Mouse (Mus musculus): ENCODE data around the gene Dbndd1. TPM values are rescaled to one million over a fixed set of nuclear protein-coding genes. Genes with fewer than 3 reads are reported as not detected.
"Not testable (repeated sequence)": the region's sequence is repeated elsewhere in the genome, so short reads cannot be mapped to it uniquely, and the experiment has no call there.

Gene Dbndd1
- total and polyA plus RNA-seq, 3 experiments, result 0.73 to 4.2 TPM; not detected in 1

- Histone ChIP-seq H3K79me2 (ENCODE audit: control insufficient read depth, insufficient read depth, low read length, poor library complexity) (peaks cover 24% of the 10 kb centered on the region), H3K9ac (ENCODE audit: control insufficient read depth, low read depth, low read length, poor library complexity, severe bottlenecking) (peak overlapping the region; percentile 84), H3K27me3 (ENCODE audit: control insufficient read depth in 1 of 2, insufficient read depth in 2 of 2, low read length in 2 of 2) (no peaks in the 10 kb centered on the region), H3K27ac (ENCODE audit: control insufficient read depth, low read depth, low read length) (peak overlapping the region; percentile 75), H3K4me1 (ENCODE audit: control insufficient read depth in 1 of 2, insufficient read depth in 2 of 2, low read length in 2 of 2) (peaks cover 0 to 8% of the 10 kb centered on the region in 2 experiments; a peak in 3 of 4 replicates), H3K4me3 (ENCODE audit: control insufficient read depth in 1 of 2, insufficient read depth in 1 of 2, low read depth in 2 of 2, low read length in 2 of 2) (peak overlapping the region; percentile 71 to 76), H3K9me3 (replicated peaks; ENCODE audit: insufficient read depth, low read length) (no peaks in the 10 kb centered on the region), H3K36me3 (ENCODE audit: control insufficient read depth in 1 of 2, insufficient read depth in 2 of 2, low read length in 2 of 2) (peaks cover 3 to 5% of the 10 kb centered on the region in 2 experiments; a peak in 2 of 4 replicates)
- peak; percentile 73 for DNase-seq (ENCODE audit: low read depth, low spot score)
- no peak for TF ChIP-seq RCOR1 (IDR thresholded peaks at IDR 0.05; ENCODE audit: low read depth, low read length)
- TF ChIP-seq GATA1 (IDR thresholded peaks at IDR 0.05; ENCODE audit: low read depth, low read length), result no peak
- TF ChIP-seq MAZ (IDR thresholded peaks at IDR 0.05; ENCODE audit: low read depth, low read length), result no peak
- TF ChIP-seq NRF1 (IDR thresholded peaks at IDR 0.05; ENCODE audit: insufficient read depth, low read depth, low read length, poor library complexity, severe bottlenecking), result no peak
- TF ChIP-seq EP300 (IDR thresholded peaks at IDR 0.05; ENCODE audit: low read depth in 1 of 2, low read length in 2 of 2), result no peak
- TF ChIP-seq MYC (IDR thresholded peaks at IDR 0.05; ENCODE audit: low read depth, low read length), result no peak
- TF ChIP-seq POLR2A (IDR thresholded peaks at IDR 0.05; ENCODE audit: control insufficient read depth in 1 of 2, insufficient read depth in 1 of 2, low read depth in 1 of 2, low read length in 2 of 2, poor library complexity in 1 of 2), result no peak
Measured at GRCm38 (mm10) chr8:123476911-123477736, 38.1 kb downstream of the Dbndd1 start.

DNA sequence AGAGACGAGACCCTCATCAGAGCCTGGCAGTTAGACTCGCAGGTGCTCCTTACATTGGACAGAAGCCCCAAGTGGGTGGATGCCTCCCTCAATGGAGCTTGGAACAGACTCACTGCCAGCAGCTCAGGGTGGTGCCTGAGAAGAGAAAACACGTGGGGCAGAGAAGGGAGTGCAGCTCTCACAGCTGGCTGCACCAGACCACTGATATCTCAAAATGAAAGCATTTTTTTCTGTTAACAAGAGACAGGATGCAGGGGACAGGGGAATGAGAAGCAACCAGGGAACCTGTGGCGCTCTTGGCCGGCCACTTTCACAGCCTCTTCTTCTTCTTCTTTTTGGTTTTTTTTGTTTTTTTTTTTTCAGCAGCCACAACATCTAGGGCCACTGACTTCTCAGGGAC, 40.7 kb downstream of the Dbndd1 start:
- H3K4me1 ChIP-seq (ENCODE audit: control insufficient read depth in 1 of 2, insufficient read depth in 2 of 2, low read length in 2 of 2); DNase-seq (ENCODE audit: low read depth, low spot score): not testable (repeated sequence)

DNA sequence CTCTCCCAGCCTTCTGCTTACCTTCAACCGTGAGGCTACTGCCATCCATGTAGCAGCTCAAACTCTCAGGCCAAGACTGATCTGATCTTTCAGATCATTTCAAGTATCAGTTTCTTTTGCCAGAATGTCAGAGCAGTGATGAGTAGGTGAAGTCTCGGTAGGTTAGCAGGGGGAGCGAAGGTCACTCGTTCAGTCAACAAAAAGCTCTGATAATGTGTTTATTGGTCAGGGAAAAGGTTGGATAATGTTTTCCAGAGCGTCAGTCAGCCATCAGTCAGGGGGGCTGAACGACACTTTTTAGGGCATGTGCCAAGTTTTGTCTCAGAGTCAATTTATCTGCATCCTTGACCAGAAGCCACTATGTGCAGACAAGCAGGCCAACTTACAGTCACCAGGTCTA, 42.3 kb downstream of the Dbndd1 start:
- not testable (repeated sequence) for H3K4me1 ChIP-seq (ENCODE audit: control insufficient read depth in 1 of 2, insufficient read depth in 2 of 2, low read length in 2 of 2); H3K9me3 ChIP-seq (replicated peaks; ENCODE audit: insufficient read depth, low read length); H3K27me3 ChIP-seq (ENCODE audit: control insufficient read depth in 1 of 2, insufficient read depth in 2 of 2, low read length in 2 of 2); H3K4me3 ChIP-seq (ENCODE audit: control insufficient read depth in 1 of 2, insufficient read depth in 1 of 2, low read depth in 2 of 2, low read length in 2 of 2); H3K36me3 ChIP-seq (ENCODE audit: control insufficient read depth in 1 of 2, insufficient read depth in 2 of 2, low read length in 2 of 2); H3K79me2 ChIP-seq (ENCODE audit: control insufficient read depth, insufficient read depth, low read length, poor library complexity); H3K9ac ChIP-seq (ENCODE audit: control insufficient read depth, low read depth, low read length, poor library complexity, severe bottlenecking); H3K27ac ChIP-seq (ENCODE audit: control insufficient read depth, low read depth, low read length); DNase-seq (ENCODE audit: low read depth, low spot score)

More for the DNA sequence above, 40.7 kb downstream of the Dbndd1 start:
- not testable (repeated sequence) for H3K27me3 ChIP-seq (ENCODE audit: control insufficient read depth in 1 of 2, insufficient read depth in 2 of 2, low read length in 2 of 2); H3K36me3 ChIP-seq (ENCODE audit: control insufficient read depth in 1 of 2, insufficient read depth in 2 of 2, low read length in 2 of 2); H3K27ac ChIP-seq (ENCODE audit: control insufficient read depth, low read depth, low read length); H3K9me3 ChIP-seq (replicated peaks; ENCODE audit: insufficient read depth, low read length); H3K4me3 ChIP-seq (ENCODE audit: control insufficient read depth in 1 of 2, insufficient read depth in 1 of 2, low read depth in 2 of 2, low read length in 2 of 2); H3K9ac ChIP-seq (ENCODE audit: control insufficient read depth, low read depth, low read length, poor library complexity, severe bottlenecking)
- H3K79me2 ChIP-seq (ENCODE audit: control insufficient read depth, insufficient read depth, low read length, poor library complexity), result peaks cover 16% of the 10 kb centered on the region
